Mouse (Mus musculus): ENCODE results near the gene Fignl1.

GRCm38 (mm10) chr11:11777796-11778195, 31.0 kb downstream of the Fignl1 start:
- TF ChIP-seq POLR2A (IDR thresholded peaks at IDR 0.05; ENCODE audit: borderline replicate concordance, insufficient read depth, low read length) (no peak), CTCF (IDR thresholded peaks at IDR 0.05; ENCODE audit: borderline replicate concordance, insufficient read depth, low read depth, low read length) (no peak)
